Mouse (Mus musculus): ENCODE results near the gene Nlrp10. TPM values are rescaled to one million over a fixed set of nuclear protein-coding genes. Genes with fewer than 3 reads are reported as not detected.

The Nlrp10 gene
- total RNA-seq, 4 experiments from 2014 or later = 0.26 to 0.56 (median 0.42) TPM

GRCm38 (mm10) chr7:108894320-108894719, 35.7 kb downstream of the Nlrp10 start, which contains the start of gene Olfr519:
Olfr519 (minus strand) TSS chr7:108894420.
- no peak for DNase-seq (ENCODE audit: low spot score in 2 of 2)

GRCm38 (mm10) chr7:108884906-108885305, 45.1 kb downstream of the Nlrp10 start, which contains the start of gene Olfr518:
Olfr518 (minus strand) TSS chr7:108885006.
- DNase-seq (ENCODE audit: low spot score in 2 of 2) = no peak

GRCm38 (mm10) chr7:108872279-108872678, 57.7 kb downstream of the Nlrp10 start, which contains the start of gene Olfr517:
Olfr517 (minus strand) TSS chr7:108872379.
- no peak for DNase-seq (ENCODE audit: low spot score in 2 of 2)

Other genes starting within 250 kb of the Nlrp10 start
- gene Olfr512, start 216.9 kb downstream of the Nlrp10 start, total RNA-seq (2022) = not detected
- gene Olfr513, start 179.2 kb downstream of the Nlrp10 start, total RNA-seq (2022) = not detected
- not detected for gene Olfr514, start 104.2 kb downstream of the Nlrp10 start, total RNA-seq (2022)
- not detected for gene Olfr516, start 79.6 kb downstream of the Nlrp10 start, total RNA-seq (2022)
- gene Olfr517, start 57.8 kb downstream of the Nlrp10 start, total RNA-seq (2022) = not detected
- gene Olfr518, start 45.2 kb downstream of the Nlrp10 start, total RNA-seq (2022) = not detected
- not detected for gene Olfr519, start 35.8 kb downstream of the Nlrp10 start, total RNA-seq (2022)
- 100 to 1,000 TPM in 2 of 4 experiments, 10 to 100 TPM in 2; 92.4 to 104 (median 100) TPM for gene Eif3f, start 4.2 kb upstream of the Nlrp10 start, total RNA-seq (2022)
- gene Tub, start 20.2 kb upstream of the Nlrp10 start, total RNA-seq (2022) = 100 to 1,000 TPM; 146 to 206 (median 173) TPM
- 10 to 100 TPM; 66.7 to 77.1 (median 72.9) TPM for gene Ric3, start 153.2 kb upstream of the Nlrp10 start, total RNA-seq (2022)
- gene Lmo1, start 245.0 kb upstream of the Nlrp10 start, total RNA-seq (2022) = 10 to 100 TPM; 45.2 to 56.5 (median 52.2) TPM